Mouse (Mus musculus): ENCODE results near the gene Ajuba.

GRCm38 (mm10) chr14:54544703-54545102 lies 32.7 kb downstream of the Ajuba start:
- TF ChIP-seq CTCF (IDR thresholded peaks at IDR 0.05) (no peak), EP300 (IDR thresholded peaks at IDR 0.05; ENCODE audit: insufficient read depth, low read depth, low read length) (no peak), POLR2A (IDR thresholded peaks at IDR 0.05; ENCODE audit: insufficient read depth, low read depth, low read length) (no peak)
